Mouse (Mus musculus) hindbrain, embryonic 11.5 days (tissue): ENCODE measurements at regions not wholly inside any gene's neighbourhood (a gene's known extent, or its start where the extent isn't known, plus 50 kb on each side); places are given as distances from the start of the nearest gene placed in this dataset.

Experiments
- ATAC-seq: fragments of 200-750 bp; cut with Nextera tagmentation; 2 replicates; pipeline ENCODE4 v1.8.0; 2017; ENCODE audit warnings: mild to moderate bottlenecking, moderate TSS enrichment, moderate library complexity; ENCODE audit not compliant: low FRiP score
- DNase-seq: peaks from one replicate; pipeline ENCODE4 v3.0.0-alpha.2; 2015; ENCODE audit warnings: low spot score
- H3K27ac ChIP-seq: fragments of 300-500 bp; sonication (generic); 2 replicates; pipeline ENCODE4 v1.5.1; 2014; ENCODE audit warnings: mild to moderate bottlenecking, low read depth, low read length
- H3K27me3 ChIP-seq: fragments of 300-500 bp; sonication (generic); 2 replicates; pipeline ENCODE4 v1.6.1; 2014; ENCODE audit warnings: mild to moderate bottlenecking, low read length, moderate library complexity, mixed read lengths; ENCODE audit not compliant: control insufficient read depth, insufficient read depth
- H3K36me3 ChIP-seq: fragments of 300-500 bp; sonication (generic); 2 replicates; pipeline ENCODE4 v1.6.1; 2014; ENCODE audit warnings: mild to moderate bottlenecking, low read length, moderate library complexity, mixed read lengths; ENCODE audit not compliant: control insufficient read depth, insufficient read depth
- H3K4me1 ChIP-seq: fragments of 300-500 bp; sonication (generic); replicated peaks from 2 replicates; pipeline ENCODE4 v1.6.1; 2014; ENCODE audit warnings: low read length, mixed read lengths; ENCODE audit not compliant: control insufficient read depth, insufficient read depth
- H3K4me2 ChIP-seq: fragments of 300-500 bp; sonication (generic); replicated peaks from 2 replicates; pipeline ENCODE4 v1.6.1; 2014; ENCODE audit warnings: mild to moderate bottlenecking, low read depth, low read length
- H3K4me3 ChIP-seq: fragments of 300-500 bp; sonication (generic); 2 replicates; pipeline ENCODE4 v1.5.1; 2014; ENCODE audit warnings: low read depth, low read length
- H3K9ac ChIP-seq: fragments of 300-500 bp; sonication (generic); 2 replicates; pipeline ENCODE4 v1.6.1; 2014; ENCODE audit warnings: low read depth, low read length
- H3K9me3 ChIP-seq: fragments of 300-500 bp; sonication (generic); 2 replicates; pipeline ENCODE4 v1.6.1; 2016; ENCODE audit warnings: low read length; ENCODE audit not compliant: control insufficient read depth
- WGBS: fragments of 180-500 bp; shearing (Covaris S2); extraction: QIAGEN DNeasy Blood & Tissue Kit; methylation state at CpG from one replicate; pipeline ENCODE4 v1.1.7; 2014; 5-methylcytosine and 5-hydroxymethylcytosine counted together

DNA sequence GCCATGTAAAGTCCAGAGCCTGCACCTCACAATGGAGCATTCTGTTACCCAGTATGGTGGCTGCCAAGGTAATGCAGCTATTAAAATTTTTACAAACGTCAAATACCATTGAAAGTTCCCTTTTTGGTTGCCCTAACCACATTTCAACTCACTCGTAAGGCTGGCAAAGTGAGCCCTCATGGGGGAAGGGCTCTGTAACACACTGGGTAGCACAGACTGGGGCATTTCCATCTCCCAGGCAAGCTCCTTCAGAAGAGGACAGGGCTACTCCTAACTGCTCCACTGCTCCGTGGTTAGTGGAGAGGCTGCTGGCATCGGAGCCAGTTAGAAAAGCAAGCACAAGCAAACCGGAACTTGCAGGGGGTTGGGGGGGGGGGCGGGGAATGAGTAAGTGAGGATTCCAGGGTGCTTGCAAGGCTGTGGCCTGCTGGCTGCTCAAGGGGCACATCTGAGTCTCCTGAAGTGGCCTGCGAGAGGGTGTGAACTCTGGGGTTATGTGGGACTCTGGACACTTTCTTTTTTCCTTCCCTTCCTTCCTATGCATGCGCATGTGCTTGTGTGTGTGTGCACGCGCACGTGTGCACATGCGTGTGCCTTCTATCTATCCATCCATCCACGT lies 233.8 kb downstream of the Sox9 start:
- H3K36me3 ChIP-seq: no peaks in the 10 kb centered on the region
- H3K9ac ChIP-seq: no peak overlapping the region
- 55% methylated on average over 12 of the region's 13 CpGs for WGBS
- H3K4me1 ChIP-seq: peaks cover 16% of the 10 kb centered on the region
- no peak overlapping the region for H3K4me3 ChIP-seq
- DNase-seq: no peak
- no peaks in the 10 kb centered on the region for H3K9me3 ChIP-seq
- H3K27me3 ChIP-seq: no peaks in the 10 kb centered on the region
- no peak overlapping the region for H3K4me2 ChIP-seq
- no peak for ATAC-seq
- no peak overlapping the region for H3K27ac ChIP-seq

DNA sequence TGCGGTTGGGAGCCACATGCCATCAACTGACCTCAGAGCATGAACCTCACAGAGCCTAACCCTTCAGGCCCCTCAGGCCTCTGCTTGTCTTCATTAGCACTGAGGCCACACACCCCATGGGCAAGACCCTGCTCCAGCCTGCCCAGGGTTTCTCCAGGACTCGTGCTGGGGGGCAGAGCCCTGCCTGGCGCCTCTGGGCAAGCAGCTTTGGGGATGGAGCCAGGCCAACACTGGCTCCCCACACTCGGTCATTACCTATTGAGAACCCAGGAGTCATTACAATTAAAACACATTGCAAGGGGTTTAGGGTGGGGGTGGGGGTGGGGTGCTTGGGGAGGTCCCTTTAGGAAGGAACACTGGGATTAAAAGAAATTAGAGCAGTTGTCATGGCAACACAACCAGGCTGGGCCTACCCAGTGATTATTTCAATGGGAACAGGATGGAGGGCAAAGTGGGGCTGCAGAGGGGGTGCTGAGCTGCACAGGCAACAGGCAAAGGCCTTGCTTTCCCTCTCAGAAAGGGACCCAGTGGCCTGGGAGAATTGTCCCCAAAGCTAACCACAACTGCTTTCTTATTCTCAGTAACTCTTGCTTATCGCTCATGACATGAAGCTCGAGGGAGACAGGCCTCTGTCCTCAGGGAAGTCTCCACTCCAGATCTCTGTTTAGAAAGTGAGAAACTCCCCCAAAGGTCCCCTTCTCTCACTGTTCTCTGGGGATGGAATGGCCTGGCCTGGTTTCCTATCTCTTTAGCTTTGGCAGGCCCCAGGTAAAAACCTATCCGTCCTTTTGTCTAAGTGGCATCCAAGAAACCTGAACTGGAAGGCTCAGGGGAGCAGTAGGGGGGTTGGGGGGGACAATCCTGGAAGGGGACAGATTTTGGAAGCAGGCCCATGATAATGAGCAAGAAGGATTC lies 235.0 kb downstream of the Sox9 start:
- no peak overlapping the region for H3K4me2 ChIP-seq
- peaks cover 16% of the 10 kb centered on the region for H3K4me1 ChIP-seq
- ATAC-seq (peak; percentile 63), DNase-seq (no peak)
- no peaks in the 10 kb centered on the region for H3K9me3 ChIP-seq
- H3K27me3 ChIP-seq: no peaks in the 10 kb centered on the region
- no peak overlapping the region for H3K4me3 ChIP-seq
- H3K27ac ChIP-seq: no peak overlapping the region
- H3K36me3 ChIP-seq: no peaks in the 10 kb centered on the region
- no peak overlapping the region for H3K9ac ChIP-seq
- WGBS: 39% methylated on average over 7 of the region's 7 CpGs

DNA sequence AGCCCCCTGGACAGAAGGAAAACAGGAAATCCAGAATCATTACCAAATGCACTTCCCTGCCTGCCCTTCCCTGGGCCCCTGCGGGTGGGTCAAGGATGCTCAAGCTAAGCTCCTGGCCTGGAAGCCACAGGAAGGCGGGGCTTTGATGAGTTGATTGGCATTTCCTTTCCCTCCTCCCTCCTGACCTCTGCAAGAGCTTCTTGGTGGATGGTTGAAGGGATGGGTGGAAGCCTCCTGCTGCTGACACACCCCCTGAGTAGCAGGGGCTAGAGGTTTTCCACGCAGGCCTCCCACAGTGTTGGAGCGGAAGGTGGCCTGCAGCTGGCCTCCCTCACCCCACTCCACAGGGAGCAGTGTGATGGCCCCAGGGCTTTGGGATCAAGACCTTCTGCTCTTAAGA lies 239.5 kb downstream of the Sox9 start:
- no peak overlapping the region for H3K4me2 ChIP-seq
- DNase-seq (no peak), ATAC-seq (no peak)
- H3K9me3 ChIP-seq: no peaks in the 10 kb centered on the region; the same call in 1 of the 2 replicates
- no peak overlapping the region for H3K4me3 ChIP-seq
- H3K27ac ChIP-seq: no peak overlapping the region
- H3K27me3 ChIP-seq: no peaks in the 10 kb centered on the region
- WGBS: 36% methylated on average over 4 of the region's 4 CpGs
- peaks cover 11% of the 10 kb centered on the region for H3K4me1 ChIP-seq
- no peaks in the 10 kb centered on the region for H3K36me3 ChIP-seq
- H3K9ac ChIP-seq: no peak overlapping the region

DNA sequence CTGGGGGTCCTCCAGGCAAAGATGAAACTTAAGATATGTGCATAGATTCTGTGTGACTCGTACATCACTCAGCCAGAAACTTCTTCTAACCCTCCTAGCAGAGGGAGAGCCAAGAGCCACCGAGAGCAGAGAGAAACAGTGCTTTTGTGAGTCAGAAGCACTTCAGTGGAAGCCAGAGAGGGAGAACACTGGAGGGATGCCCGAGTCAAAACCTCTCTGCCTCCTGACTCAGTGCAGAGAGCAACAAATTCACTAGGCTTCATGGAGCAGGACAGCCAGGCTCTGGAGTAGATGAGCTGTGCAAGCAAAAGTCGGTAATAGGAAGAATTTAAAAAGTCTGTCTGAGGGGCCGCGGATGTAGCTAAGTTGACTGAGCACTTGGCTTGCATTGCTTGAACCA lies 245.0 kb downstream of the Sox9 start:
- ATAC-seq: no peak
- Histone ChIP-seq H3K4me1 (no peaks in the 10 kb centered on the region), H3K27ac (no peak overlapping the region), H3K4me2 (no peak overlapping the region), H3K9ac (no peak overlapping the region), H3K27me3 (no peaks in the 10 kb centered on the region), H3K4me3 (no peak overlapping the region), H3K9me3 (no peaks in the 10 kb centered on the region; the same call in 1 of the 2 replicates), H3K36me3 (no peaks in the 10 kb centered on the region)
- no peak for DNase-seq
- WGBS: 60% methylated on average over 6 of the region's 6 CpGs

DNA sequence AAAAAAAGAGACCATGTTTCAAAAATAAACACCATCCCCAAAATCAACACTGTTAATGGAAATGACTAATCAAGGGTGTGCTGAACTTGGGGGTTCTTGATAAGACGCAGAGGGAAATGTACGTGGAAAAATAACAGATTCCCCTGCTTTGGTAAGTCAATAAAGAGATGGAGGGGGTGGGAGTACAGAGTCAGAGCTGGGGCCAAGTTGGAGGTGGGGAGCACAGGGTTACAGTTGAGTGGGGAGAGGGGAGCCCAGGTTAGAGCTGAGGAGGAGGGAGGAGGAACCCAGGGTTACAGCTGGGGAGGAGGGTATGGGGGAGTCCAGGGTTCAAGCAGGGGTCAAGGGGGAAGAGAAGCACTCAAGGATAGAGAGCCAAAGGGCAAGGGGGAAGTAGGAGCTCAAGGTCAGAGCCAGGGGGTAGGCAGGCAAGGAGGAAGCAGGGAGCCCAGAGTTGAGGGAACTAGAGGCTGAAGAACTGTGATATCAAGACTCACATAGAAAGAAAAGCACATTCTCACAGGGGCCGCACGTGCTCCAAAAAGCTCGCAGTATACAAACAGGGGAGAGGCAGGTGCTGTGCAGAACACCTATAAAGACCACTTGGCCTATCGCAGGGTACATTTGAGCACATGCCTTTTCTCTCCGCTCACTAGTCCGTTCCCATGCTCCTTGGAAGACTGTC lies 246.4 kb downstream of the Sox9 start:
- no peaks in the 10 kb centered on the region for H3K9me3 ChIP-seq
- H3K9ac ChIP-seq: no peak overlapping the region
- no peak overlapping the region for H3K27ac ChIP-seq
- no peaks in the 10 kb centered on the region for H3K27me3 ChIP-seq
- no peak overlapping the region for H3K4me3 ChIP-seq
- ATAC-seq (no peak), DNase-seq (no peak)
- no peaks in the 10 kb centered on the region for H3K4me1 ChIP-seq
- no peak overlapping the region for H3K4me2 ChIP-seq
- H3K36me3 ChIP-seq: no peaks in the 10 kb centered on the region
- WGBS: 90% methylated on average over 8 of the region's 8 CpGs

DNA sequence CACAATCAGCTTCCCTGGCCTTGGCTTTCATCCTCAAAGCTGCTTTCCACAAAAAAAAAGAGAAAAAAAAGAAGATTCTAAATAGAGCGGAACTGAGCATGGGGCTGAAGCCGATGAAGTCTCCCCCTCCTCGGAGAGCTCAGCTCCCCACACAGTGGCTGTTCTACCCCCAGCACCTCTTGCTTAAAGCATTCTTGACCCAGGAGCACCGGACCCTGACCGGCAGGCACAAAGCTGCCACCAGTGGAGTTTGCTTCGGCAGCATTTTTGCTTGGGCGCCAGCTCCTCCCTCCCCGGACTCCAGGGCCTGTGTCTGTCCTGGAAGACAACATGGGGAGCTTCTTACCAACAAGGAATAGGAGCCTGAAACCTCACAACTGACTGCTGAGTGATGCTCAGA lies 249.4 kb downstream of the Sox9 start:
- H3K27ac ChIP-seq: no peak overlapping the region

DNA sequence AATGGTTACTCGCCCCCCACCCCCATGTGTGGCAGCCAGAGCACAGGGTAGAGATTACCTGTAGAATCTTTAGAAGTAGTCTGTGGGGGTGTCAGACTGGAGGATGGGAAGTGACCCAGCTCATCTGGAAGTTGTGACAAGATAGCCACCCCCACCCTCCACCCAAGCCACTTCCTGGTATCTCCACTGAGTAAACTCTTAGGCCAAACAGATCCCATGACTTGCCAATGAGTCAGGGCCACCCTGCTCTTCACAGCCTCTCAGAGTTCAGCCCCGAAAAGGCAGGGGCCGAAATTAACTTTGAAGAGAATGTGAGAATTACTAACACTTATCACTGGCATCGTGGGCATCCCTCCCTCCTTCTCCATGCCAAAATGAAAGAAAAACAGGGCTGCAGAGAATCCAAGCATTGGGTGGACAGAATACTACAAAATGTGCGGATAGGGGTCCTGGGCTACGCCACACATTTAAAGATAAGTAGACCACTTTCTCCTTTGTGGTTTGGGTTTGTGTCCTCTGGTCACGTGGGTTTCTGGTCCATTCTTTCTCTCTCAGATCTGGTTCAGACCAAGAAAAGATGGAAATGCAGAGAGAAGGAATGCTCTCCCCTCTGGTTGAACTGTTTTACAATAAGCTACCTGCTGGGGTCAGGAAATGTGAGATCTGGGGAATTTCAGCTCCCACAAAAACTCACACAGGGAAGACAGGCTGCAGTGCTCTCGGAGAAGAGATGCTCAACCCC lies 250.6 kb downstream of the Sox9 start:
- Histone ChIP-seq H3K9ac (no peak overlapping the region), H3K36me3 (no peaks in the 10 kb centered on the region), H3K4me2 (no peak overlapping the region), H3K27me3 (no peaks in the 10 kb centered on the region), H3K4me1 (no peaks in the 10 kb centered on the region), H3K9me3 (no peaks in the 10 kb centered on the region), H3K27ac (no peak overlapping the region), H3K4me3 (no peak overlapping the region)
- ATAC-seq (no peak), DNase-seq (no peak)
- 83% methylated on average over 8 of the region's 8 CpGs for WGBS

More for the DNA sequence above, 249.4 kb downstream of the Sox9 start:
- Histone ChIP-seq H3K27me3 (no peaks in the 10 kb centered on the region), H3K9ac (no peak overlapping the region), H3K9me3 (no peaks in the 10 kb centered on the region), H3K4me2 (no peak overlapping the region), H3K36me3 (no peaks in the 10 kb centered on the region), H3K4me3 (no peak overlapping the region), H3K4me1 (no peaks in the 10 kb centered on the region)
- WGBS: 62% methylated on average over 8 of the region's 8 CpGs
- no peak for DNase-seq
- ATAC-seq: no peak

DNA sequence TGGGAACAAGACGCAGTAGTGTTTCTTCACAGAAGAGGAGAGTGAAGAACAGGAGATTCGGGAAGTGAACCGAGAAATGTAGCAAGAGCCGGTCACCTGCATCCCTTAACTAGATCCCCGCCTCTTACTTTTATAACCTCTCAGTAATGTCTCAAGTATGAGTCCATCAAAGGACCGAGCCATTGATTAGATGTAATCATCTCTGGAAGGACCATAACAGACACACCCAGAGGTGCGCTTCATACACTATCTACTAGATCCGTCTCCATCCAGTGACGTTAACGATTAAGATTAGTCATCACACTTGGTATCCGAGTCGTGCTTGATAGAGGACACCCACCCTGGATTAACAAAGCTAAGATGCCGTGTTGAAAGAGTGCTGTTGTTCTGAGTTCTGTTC lies 252.9 kb downstream of the Sox9 start:
- H3K4me3 ChIP-seq: no peak overlapping the region
- H3K9ac ChIP-seq: no peak overlapping the region
- H3K9me3 ChIP-seq: no peaks in the 10 kb centered on the region
- H3K27me3 ChIP-seq: no peaks in the 10 kb centered on the region
- H3K36me3 ChIP-seq: no peaks in the 10 kb centered on the region
- WGBS: 95% methylated on average over 13 of the region's 13 CpGs
- no peak overlapping the region for H3K4me2 ChIP-seq
- no peak for ATAC-seq
- H3K27ac ChIP-seq: no peak overlapping the region
- H3K4me1 ChIP-seq: no peaks in the 10 kb centered on the region
- DNase-seq: no peak
